Mouse (Mus musculus) kidney, embryonic 15.5 days (tissue): ENCODE data around the gene Angptl4. TPM values are rescaled to one million over a fixed set of nuclear protein-coding genes. Genes with fewer than 3 reads are reported as not detected.

Experiments
- ATAC-seq: fragments of 200-750 bp; cut with Nextera tagmentation; replicated peaks from 2 replicates; pipeline ENCODE4 v1.8.0; 2017; ENCODE audit warnings: moderate TSS enrichment; ENCODE audit not compliant: low FRiP score
- H3K27ac ChIP-seq: fragments of 300-500 bp; sonication (generic); 2 replicates; pipeline ENCODE4 v1.5.1; 2015; ENCODE audit warnings: mild to moderate bottlenecking, inconsistent platforms
- H3K27me3 ChIP-seq: fragments of 300-500 bp; sonication (generic); 2 replicates; pipeline ENCODE4 v1.6.1; 2015; ENCODE audit warnings: inconsistent platforms
- H3K36me3 ChIP-seq: fragments of 300-500 bp; sonication (generic); 2 replicates; pipeline ENCODE4 v1.6.1; 2015; ENCODE audit warnings: inconsistent platforms
- H3K4me1 ChIP-seq: fragments of 300-500 bp; sonication (generic); 2 replicates; pipeline ENCODE4 v1.6.1; 2015; ENCODE audit warnings: inconsistent platforms
- H3K4me2 ChIP-seq: fragments of 300-500 bp; sonication (generic); 2 replicates; pipeline ENCODE4 v1.6.1; 2015; ENCODE audit warnings: moderate library complexity, mild to moderate bottlenecking, inconsistent platforms
- H3K4me3 ChIP-seq: fragments of 300-500 bp; sonication (generic); replicated peaks from 2 replicates; pipeline ENCODE4 v1.5.1; 2015; ENCODE audit warnings: mild to moderate bottlenecking, inconsistent platforms
- H3K9ac ChIP-seq: fragments of 300-500 bp; sonication (generic); 2 replicates; pipeline ENCODE4 v1.6.1; 2015; ENCODE audit warnings: mild to moderate bottlenecking, inconsistent platforms
- H3K9me3 ChIP-seq: fragments of 300-500 bp; sonication (generic); replicated peaks from 2 replicates; pipeline ENCODE4 v1.6.1; 2016; ENCODE audit warnings: inconsistent platforms
- WGBS: fragments of 180-500 bp; shearing (Covaris S2); methylation state at CpG from one replicate; pipeline ENCODE4 v1.1.7; 2015; ENCODE audit warnings: mixed read lengths; 5-methylcytosine and 5-hydroxymethylcytosine counted together
- polyA plus RNA-seq: library from polyadenylated mRNA; unstranded; fragments of >200 nt; fragmentation: Nextera tagmentation; extraction: Ambion mirVana; gene quantifications from 2 replicates; pipeline ENCODE4 v1.2.1, GENCODE M21; 2015

Gene Angptl4
- polyA plus RNA-seq, 1 experiment from 2014 or later, result 27.9 TPM

DNA sequence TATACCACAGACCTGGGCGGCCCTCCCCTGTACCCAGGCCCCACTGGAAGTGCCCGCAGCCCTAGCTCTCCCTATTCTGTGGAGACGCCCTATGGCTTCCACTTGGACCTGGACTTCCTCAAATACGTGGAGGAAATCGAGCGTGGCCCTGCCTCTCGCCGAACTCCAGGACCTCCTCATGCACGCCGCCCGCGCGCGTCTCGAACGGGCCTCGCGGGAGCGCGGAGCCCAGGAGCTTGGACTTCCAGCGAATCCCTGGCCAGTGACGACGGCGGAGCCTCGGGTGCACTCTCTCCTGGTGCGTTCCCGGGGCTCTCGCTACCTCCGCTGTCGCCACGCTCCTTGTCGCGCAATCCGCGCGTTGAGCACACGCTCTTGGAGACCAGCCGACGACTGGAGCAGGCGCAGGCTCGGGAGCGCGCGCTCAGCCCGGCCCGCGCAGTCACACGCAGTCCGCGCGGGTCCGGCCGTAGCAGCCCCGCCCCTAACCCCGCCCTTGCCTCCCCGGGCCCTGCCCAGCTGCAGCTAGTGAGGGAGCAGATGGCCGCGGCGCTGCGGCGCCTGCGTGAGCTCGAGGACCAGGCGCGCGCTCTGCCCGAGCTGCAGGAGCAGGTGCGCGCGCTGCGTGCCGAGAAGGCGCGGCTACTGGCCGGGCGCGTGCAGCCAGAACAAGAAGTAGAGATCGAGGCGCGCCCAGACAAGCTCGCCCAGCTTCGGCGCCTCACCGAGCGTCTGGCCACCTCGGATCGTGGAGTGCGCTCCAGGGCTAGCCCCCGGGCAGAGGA, 35.7 kb upstream of the Angptl4 start:
- under 1% methylated on average over 89 of the region's 89 CpGs for WGBS
- H3K4me1 ChIP-seq, result peaks cover 56% of the 10 kb centered on the region

DNA sequence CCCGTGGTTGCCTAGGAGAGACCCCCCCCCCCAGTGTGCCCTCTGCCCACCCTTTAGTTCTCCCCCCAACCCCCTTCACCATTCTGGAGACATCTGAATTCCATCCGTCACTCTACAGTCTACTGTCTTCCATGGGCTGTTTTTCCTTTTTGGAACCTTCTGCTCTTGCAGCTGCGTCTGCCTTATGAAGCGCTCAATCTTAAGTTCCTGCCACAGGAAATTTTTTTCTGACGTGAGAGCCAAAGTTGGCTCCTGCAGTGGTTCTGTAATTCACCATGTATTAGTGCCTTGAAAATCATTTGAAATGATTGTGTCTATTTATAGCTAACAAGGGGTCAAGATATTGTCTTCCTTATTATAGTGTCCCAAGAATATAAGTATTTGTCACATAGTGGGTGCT, 35.0 kb upstream of the Angptl4 start:
- Histone ChIP-seq H3K36me3 (peaks cover 33% of the 10 kb centered on the region), H3K27ac (peak overlapping the region; percentile 96; the same call in 1 of the 2 replicates), H3K4me2 (peak overlapping the region; percentile 77), H3K9me3 (no peaks in the 10 kb centered on the region), H3K27me3 (no peaks in the 10 kb centered on the region), H3K4me1 (peaks cover 55% of the 10 kb centered on the region), H3K4me3 (peak overlapping the region; percentile 64), H3K9ac (0 out of 2 replicates have a peak overlapping the region, but pooled peaks have one; percentile 75)
- 57% methylated on average over 5 of the region's 5 CpGs for WGBS
- no peak for ATAC-seq

More for the DNA sequence above, 35.7 kb upstream of the Angptl4 start:
- Histone ChIP-seq H3K4me2 (peak overlapping the region; percentile 77), H3K27me3 (no peaks in the 10 kb centered on the region), H3K36me3 (peaks cover 41% of the 10 kb centered on the region), H3K9ac (peak overlapping the region; percentile 75), H3K27ac (peak overlapping the region; percentile 96), H3K9me3 (no peaks in the 10 kb centered on the region), H3K4me3 (peak overlapping the region; percentile 64)
- ATAC-seq, result peak; percentile 97

DNA sequence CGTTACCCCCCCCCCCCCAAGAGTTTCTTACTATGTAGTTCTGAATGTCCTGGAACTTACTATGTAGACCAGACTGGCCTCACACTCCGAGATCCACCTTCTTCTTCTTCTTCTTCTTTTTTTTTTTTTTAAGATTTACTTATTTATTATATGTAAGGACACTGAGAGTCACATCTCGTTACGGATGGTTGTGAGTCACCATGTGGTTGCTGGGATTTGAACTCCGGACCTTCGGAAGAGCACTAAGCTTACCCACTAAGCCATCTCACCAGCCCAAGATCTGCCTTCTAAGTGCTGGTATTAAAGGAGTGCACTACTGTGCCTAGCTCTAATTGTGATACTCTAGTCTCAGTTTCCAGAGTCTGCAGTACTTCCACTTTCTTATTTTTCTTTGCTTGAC, 33.8 kb upstream of the Angptl4 start:
- H3K4me2 ChIP-seq, result no peak overlapping the region
- H3K4me3 ChIP-seq, result no peak overlapping the region
- no peak overlapping the region for H3K27ac ChIP-seq
- no peaks in the 10 kb centered on the region for H3K27me3 ChIP-seq
- 88% methylated on average over 6 of the region's 6 CpGs for WGBS
- peaks cover 59% of the 10 kb centered on the region for H3K4me1 ChIP-seq
- H3K9me3 ChIP-seq, result no peaks in the 10 kb centered on the region
- H3K9ac ChIP-seq, result no peak overlapping the region
- H3K36me3 ChIP-seq, result peaks cover 21% of the 10 kb centered on the region
- ATAC-seq, result no peak

DNA sequence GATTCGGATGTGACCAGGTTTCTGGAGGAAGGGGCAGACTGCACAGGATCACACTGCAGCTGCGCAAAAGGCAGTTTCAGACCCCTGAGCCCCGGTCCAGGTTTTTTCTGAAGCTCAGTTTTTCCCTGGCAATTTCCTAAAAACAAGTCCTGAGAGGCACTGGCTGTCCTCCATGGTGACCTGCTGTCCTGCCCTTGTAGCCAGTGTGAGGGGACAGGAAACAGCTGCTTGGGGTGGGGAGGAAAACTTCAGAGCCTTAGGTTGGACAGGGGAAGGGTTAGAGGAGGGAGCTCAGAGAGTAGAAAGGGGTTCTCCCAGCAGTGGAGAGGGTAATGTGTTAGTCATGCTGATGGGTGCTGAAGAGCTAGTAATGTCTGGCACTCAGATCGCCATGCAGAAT, 31.4 kb upstream of the Angptl4 start:
- no peak for ATAC-seq
- WGBS, result 39% methylated on average over 4 of the region's 4 CpGs
- peak overlapping the region; percentile 77 for H3K27ac ChIP-seq
- no peaks in the 10 kb centered on the region for H3K9me3 ChIP-seq
- H3K4me1 ChIP-seq, result peaks cover 45% of the 10 kb centered on the region
- peak overlapping the region; percentile 55; the same call in 1 of the 2 replicates for H3K4me3 ChIP-seq
- no peaks in the 10 kb centered on the region for H3K27me3 ChIP-seq
- no peak overlapping the region for H3K9ac ChIP-seq
- H3K4me2 ChIP-seq, result peak overlapping the region; percentile 87
- no peaks in the 10 kb centered on the region for H3K36me3 ChIP-seq

DNA sequence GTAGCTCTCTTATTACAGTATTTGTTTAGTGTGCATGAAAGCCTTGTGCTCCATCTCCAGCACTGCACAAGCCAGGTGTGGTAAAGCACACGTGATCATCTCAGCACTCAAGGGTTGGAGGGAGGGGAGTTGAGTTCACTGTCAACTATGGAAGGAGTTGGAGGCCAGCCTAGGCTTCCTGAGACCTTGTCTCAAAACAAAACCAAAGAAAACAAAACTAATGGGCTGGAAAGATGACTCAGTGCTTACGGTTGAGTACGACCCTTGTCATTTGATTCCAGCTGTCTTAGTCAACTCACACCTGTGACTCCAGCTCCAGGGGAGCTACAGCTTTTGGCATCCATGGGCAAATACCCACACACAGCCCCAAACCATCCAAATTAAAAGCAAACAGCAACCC, 30.8 kb upstream of the Angptl4 start:
- H3K36me3 ChIP-seq, result no peaks in the 10 kb centered on the region
- no peak overlapping the region for H3K9ac ChIP-seq
- 10% methylated on average over 3 of the region's 3 CpGs for WGBS
- H3K27me3 ChIP-seq, result no peaks in the 10 kb centered on the region
- peak overlapping the region; percentile 87 for H3K4me2 ChIP-seq
- H3K27ac ChIP-seq, result peak overlapping the region; percentile 77
- peaks cover 41% of the 10 kb centered on the region for H3K4me1 ChIP-seq
- ATAC-seq, result no peak
- peak overlapping the region; percentile 55; the same call in 1 of the 2 replicates for H3K4me3 ChIP-seq
- H3K9me3 ChIP-seq, result no peaks in the 10 kb centered on the region

DNA sequence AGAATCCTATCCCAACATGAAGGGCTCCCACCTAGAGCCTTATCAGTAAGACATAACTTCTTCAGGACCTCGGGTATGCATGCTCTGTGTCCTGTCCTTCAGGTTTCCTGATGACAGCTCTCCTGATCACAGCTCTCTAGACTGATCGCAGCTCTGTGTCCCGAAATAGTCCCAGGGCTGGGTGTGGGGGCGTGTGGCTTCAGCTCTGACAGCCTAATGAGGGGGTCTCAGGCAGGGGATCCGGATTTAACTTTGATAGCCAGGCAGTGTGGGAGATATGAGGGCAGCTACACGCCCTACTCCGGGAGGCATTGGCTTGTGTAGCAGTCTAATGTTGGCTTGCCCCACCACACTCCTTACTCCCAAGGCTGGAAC, 29.5 kb upstream of the Angptl4 start:
- H3K27me3 ChIP-seq, result no peaks in the 10 kb centered on the region
- no peaks in the 10 kb centered on the region for H3K9me3 ChIP-seq
- no peaks in the 10 kb centered on the region for H3K36me3 ChIP-seq
- H3K9ac ChIP-seq, result peak overlapping the region; percentile 33; the same call in 1 of the 2 replicates
- H3K4me3 ChIP-seq, result peak overlapping the region; percentile 55
- ATAC-seq, result no peak
- 9% methylated on average over 7 of the region's 7 CpGs for WGBS
- H3K4me1 ChIP-seq, result peaks cover 34% of the 10 kb centered on the region
- peak overlapping the region; percentile 69 for H3K27ac ChIP-seq
- peak overlapping the region; percentile 87 for H3K4me2 ChIP-seq

DNA sequence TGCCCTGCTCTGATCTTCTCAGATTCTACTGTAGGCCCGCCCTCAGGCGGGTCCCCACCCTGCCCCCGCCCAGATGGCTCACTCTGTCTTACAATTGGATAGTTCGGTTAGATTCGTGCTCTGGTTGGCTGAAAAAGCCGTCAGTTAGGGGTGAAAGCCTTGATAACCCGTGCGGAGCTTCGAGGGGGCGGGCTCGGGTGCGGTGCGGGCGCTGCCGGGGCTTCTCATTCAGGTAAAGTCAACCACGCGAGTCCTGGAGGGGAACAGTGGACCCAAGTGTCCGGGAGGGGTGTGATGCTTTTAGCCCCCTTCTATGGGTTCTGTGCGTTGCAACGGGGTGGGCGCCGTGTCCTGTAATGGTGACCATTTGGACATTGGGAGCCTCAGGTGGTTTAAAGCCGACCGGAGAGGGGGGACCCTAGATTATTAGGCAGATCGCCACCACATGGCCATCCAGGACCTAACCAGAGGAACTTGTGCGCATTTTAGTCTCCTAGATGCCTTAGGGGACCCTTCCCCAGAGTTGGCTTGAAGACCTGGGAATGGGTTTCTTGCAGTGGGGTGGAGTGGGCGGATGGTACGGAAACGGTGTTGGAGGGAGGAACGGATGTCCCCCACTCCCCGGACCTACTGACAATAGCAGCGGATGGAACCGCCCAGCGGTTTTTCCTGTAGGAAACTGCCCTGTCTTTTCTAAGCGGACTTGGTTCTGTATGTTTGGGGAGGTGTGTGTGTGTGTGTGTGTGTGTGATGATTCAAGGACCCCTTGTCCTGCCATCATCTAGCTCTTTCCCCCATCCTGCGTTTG, 28.9 kb upstream of the Angptl4 start, which contains the start of gene Kank3:
Kank3 (plus strand) TSS at position 186 of the 808 bp plus-strand sequence.
- Histone ChIP-seq H3K27me3 (no peaks in the 10 kb centered on the region), H3K9ac (peak within 1 kb of the TSS; percentile 53), H3K27ac (peak within 1 kb of the TSS; percentile 69), H3K36me3 (no peaks in the 10 kb centered on the region), H3K4me2 (peak within 1 kb of the TSS; percentile 87), H3K4me3 (peak within 1 kb of the TSS; percentile 55), H3K4me1 (peaks cover 34% of the 10 kb centered on the region), H3K9me3 (no peaks in the 10 kb centered on the region)
- under 1% methylated on average over 36 of the region's 36 CpGs for WGBS
- ATAC-seq, result peak; percentile 96

DNA sequence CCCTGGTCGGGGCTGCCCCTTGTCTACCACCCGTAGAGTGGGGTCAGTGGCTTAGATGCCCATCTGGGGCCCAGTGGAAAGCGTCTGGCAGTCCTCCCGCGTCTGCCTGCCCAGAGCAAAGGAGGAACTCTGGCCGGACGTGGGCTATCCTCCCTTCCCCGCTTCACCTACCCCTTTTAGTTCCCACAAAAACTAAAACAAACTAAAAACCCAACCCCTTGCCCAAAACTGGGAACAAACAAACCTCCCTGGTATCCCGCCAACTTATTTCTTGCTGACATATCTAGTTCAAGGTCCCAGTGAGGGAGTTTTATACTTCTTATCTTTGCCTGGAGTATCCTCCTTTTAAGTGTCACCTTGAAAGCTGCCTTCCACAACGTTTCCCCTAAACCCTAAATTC, 26.6 kb upstream of the Angptl4 start:
- Histone ChIP-seq H3K4me3 (no peak overlapping the region), H3K4me2 (0 out of 2 replicates have a peak overlapping the region, but pooled peaks have one; percentile 5), H3K9ac (no peak overlapping the region), H3K4me1 (peaks cover 29% of the 10 kb centered on the region), H3K27me3 (no peaks in the 10 kb centered on the region), H3K9me3 (no peaks in the 10 kb centered on the region), H3K27ac (no peak overlapping the region), H3K36me3 (no peaks in the 10 kb centered on the region)
- WGBS, result 37% methylated on average over 10 of the region's 10 CpGs
- no peak for ATAC-seq

DNA sequence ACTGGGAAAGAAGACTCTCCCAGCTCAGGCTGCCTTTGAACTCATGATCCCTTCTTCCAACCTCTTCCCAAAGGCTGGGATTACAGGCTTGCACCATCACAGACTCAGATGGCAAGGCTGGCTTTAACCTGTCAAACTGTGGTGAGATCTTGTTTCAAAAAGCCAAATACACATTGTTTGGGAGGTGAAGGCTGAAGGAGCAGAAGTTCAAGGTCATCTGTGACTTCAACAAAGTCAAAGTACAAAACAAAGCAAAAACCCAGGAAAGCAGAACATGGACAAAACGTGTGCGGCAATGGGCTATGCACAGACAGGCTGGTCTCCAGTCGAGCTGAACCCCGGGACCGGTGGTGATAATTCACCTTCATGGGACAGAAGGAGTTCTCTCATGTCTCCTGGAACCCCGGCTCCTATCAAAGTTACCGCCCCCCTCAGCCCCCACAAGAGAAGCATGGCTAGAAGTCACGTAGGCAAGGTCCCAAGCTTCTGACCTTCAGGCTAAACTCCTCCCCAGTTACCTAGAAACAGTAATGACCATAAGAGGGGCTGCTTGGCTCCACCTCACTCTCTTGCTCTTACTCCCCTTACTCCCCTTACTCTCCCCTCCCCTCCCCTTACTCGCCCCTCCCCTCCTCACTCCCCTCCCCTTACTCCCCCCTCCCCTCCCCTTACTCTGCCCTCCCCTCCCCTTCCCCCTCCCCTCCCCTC, 25.7 kb upstream of the Angptl4 start:
- no peaks in the 10 kb centered on the region for H3K27me3 ChIP-seq
- H3K9me3 ChIP-seq, result no peaks in the 10 kb centered on the region
- no peak overlapping the region for H3K27ac ChIP-seq
- no peak overlapping the region for H3K9ac ChIP-seq
- WGBS, result 29% methylated on average over 9 of the region's 9 CpGs
- H3K4me1 ChIP-seq, result peaks cover 20% of the 10 kb centered on the region
- H3K4me2 ChIP-seq, result no peak overlapping the region
- no peak overlapping the region for H3K4me3 ChIP-seq
- no peaks in the 10 kb centered on the region for H3K36me3 ChIP-seq
- ATAC-seq, result no peak

DNA sequence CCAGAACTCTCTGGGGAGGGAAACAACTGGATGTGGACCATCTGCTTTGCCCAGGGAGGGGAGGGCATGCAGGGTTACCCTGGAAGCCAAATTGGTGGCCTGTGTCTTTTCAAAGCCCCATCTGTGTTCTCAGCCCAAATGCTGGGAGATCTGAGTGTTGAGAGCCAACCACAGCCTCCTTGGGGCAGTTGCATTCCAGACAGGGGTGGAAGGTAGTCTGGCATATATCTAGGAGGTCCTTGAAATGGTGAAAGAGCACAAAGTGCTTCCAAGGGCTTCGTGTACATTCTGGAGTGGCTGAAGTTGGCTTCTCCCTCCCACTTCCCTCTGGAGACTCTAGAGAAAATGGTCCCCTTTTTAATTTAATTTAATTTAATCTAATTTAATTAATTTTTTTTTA, 23.1 kb upstream of the Angptl4 start:
- ATAC-seq, result no peak
- no peak overlapping the region for H3K4me3 ChIP-seq
- no peaks in the 10 kb centered on the region for H3K36me3 ChIP-seq
- no peaks in the 10 kb centered on the region for H3K27me3 ChIP-seq
- H3K27ac ChIP-seq, result no peak overlapping the region
- WGBS, result 50% methylated on average over 1 of the region's 1 CpGs
- 0 out of 2 replicates have a peak, but pooled peaks cover 3% of the 10 kb centered on the region for H3K4me1 ChIP-seq
- H3K9ac ChIP-seq, result no peak overlapping the region
- H3K4me2 ChIP-seq, result no peak overlapping the region
- H3K9me3 ChIP-seq, result no peaks in the 10 kb centered on the region

DNA sequence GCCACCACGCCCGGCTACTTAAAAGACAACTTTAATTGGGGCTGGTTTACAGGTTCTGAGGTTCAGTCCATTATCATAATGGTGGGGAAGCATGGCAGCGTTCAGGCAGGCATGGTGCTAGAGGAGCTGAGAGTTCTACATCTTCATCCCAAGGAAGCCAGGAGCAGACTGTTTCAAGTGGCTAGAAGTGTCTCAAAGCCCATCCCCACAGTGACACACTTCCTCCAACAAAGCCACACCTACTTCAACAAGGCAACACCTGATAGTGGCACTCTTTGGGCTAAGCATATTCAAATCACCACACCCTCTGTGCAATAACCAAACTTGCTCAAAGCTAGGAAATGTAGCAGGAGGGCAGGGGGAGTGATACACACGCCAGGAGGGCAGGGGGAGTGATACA, 22.6 kb upstream of the Angptl4 start:
- Histone ChIP-seq H3K36me3 (no peaks in the 10 kb centered on the region), H3K9ac (no peak overlapping the region), H3K4me2 (no peak overlapping the region), H3K4me3 (no peak overlapping the region), H3K4me1 (0 out of 2 replicates have a peak, but pooled peaks cover 3% of the 10 kb centered on the region), H3K27me3 (no peaks in the 10 kb centered on the region), H3K27ac (no peak overlapping the region), H3K9me3 (no peaks in the 10 kb centered on the region)
- WGBS, result 58% methylated on average over 4 of the region's 4 CpGs
- no peak for ATAC-seq
